Mouse (Mus musculus): ENCODE data around the gene Plpp3. TPM values are rescaled to one million over a fixed set of nuclear protein-coding genes. Genes with fewer than 3 reads are reported as not detected.
A peak's percentile ranks its signal among the peaks of the same experiment; 100 is the strongest.

Gene Plpp3
- polyA plus RNA-seq, 1 experiment from 2014 or later: 46.0 TPM

GRCm38 (mm10) chr4:105254365-105254764 lies 97.2 kb downstream of the Plpp3 start:
- no peak overlapping the region for H3K4me2 ChIP-seq (ENCODE audit: low read depth, low read length)
- H3K4me1 ChIP-seq (ENCODE audit: control insufficient read depth, insufficient read depth, low read length): peaks cover 6% of the 10 kb centered on the region
- 89% methylated on average over 4 of the region's 4 CpGs for WGBS
- H3K36me3 ChIP-seq (ENCODE audit: control insufficient read depth, insufficient read depth, low read length): no peaks in the 10 kb centered on the region
- H3K9me3 ChIP-seq (ENCODE audit: control insufficient read depth, low read length): no peaks in the 10 kb centered on the region
- no peak overlapping the region for H3K27ac ChIP-seq (ENCODE audit: low read length)
- H3K27me3 ChIP-seq (replicated peaks; ENCODE audit: control insufficient read depth, insufficient read depth, low read length): no peaks in the 10 kb centered on the region
- H3K9ac ChIP-seq (ENCODE audit: low read depth, low read length): no peak overlapping the region
- no peak overlapping the region for H3K4me3 ChIP-seq (ENCODE audit: low read length)
- no peak for ATAC-seq

- peak; percentile 91 for ATAC-seq
- Histone ChIP-seq H3K27me3 (replicated peaks; ENCODE audit: control insufficient read depth, insufficient read depth, low read length) (no peaks in the 10 kb centered on the region), H3K9me3 (ENCODE audit: control insufficient read depth, low read length) (no peaks in the 10 kb centered on the region), H3K4me2 (ENCODE audit: low read depth, low read length) (no peak overlapping the region), H3K36me3 (ENCODE audit: control insufficient read depth, insufficient read depth, low read length) (no peaks in the 10 kb centered on the region), H3K27ac (ENCODE audit: low read length) (0 out of 2 replicates have a peak overlapping the region, but pooled peaks have one; percentile 3), H3K4me3 (ENCODE audit: low read length) (no peak overlapping the region), H3K9ac (ENCODE audit: low read depth, low read length) (no peak overlapping the region), H3K4me1 (ENCODE audit: control insufficient read depth, insufficient read depth, low read length) (peaks cover 6% of the 10 kb centered on the region)
- WGBS: 62% methylated on average over 3 of the region's 3 CpGs
These were observed 98.0 kb downstream of the Plpp3 start for GRCm38 (mm10) chr4:105255185-105255584.

GRCm38 (mm10) chr4:105257667-105258560 lies 100.8 kb downstream of the Plpp3 start:
- WGBS: 70% methylated on average over 11 of the region's 11 CpGs
- Histone ChIP-seq H3K4me2 (ENCODE audit: low read depth, low read length) (no peak overlapping the region), H3K4me3 (ENCODE audit: low read length) (no peak overlapping the region), H3K36me3 (ENCODE audit: control insufficient read depth, insufficient read depth, low read length) (no peaks in the 10 kb centered on the region), H3K9ac (ENCODE audit: low read depth, low read length) (no peak overlapping the region), H3K4me1 (ENCODE audit: control insufficient read depth, insufficient read depth, low read length) (peaks cover 6% of the 10 kb centered on the region), H3K9me3 (ENCODE audit: control insufficient read depth, low read length) (no peaks in the 10 kb centered on the region), H3K27me3 (replicated peaks; ENCODE audit: control insufficient read depth, insufficient read depth, low read length) (no peaks in the 10 kb centered on the region), H3K27ac (ENCODE audit: low read length) (no peak overlapping the region)
- ATAC-seq: no peak

GRCm38 (mm10) chr4:105260385-105260784 lies 103.2 kb downstream of the Plpp3 start:
- Histone ChIP-seq H3K4me1 (ENCODE audit: control insufficient read depth, insufficient read depth, low read length) (peaks cover 6% of the 10 kb centered on the region), H3K9ac (ENCODE audit: low read depth, low read length) (no peak overlapping the region), H3K27ac (ENCODE audit: low read length) (peak overlapping the region; percentile 13; the same call in 1 of the 2 replicates), H3K9me3 (ENCODE audit: control insufficient read depth, low read length) (no peaks in the 10 kb centered on the region), H3K4me2 (ENCODE audit: low read depth, low read length) (no peak overlapping the region), H3K36me3 (ENCODE audit: control insufficient read depth, insufficient read depth, low read length) (no peaks in the 10 kb centered on the region), H3K4me3 (ENCODE audit: low read length) (no peak overlapping the region), H3K27me3 (replicated peaks; ENCODE audit: control insufficient read depth, insufficient read depth, low read length) (no peaks in the 10 kb centered on the region)
- 58% methylated on average over 2 of the region's 2 CpGs for whole genome bisulfite sequencing
- no peak for ATAC-seq

GRCm38 (mm10) chr4:105260893-105261769 lies 104.0 kb downstream of the Plpp3 start:
- WGBS: 55% methylated on average over 9 of the region's 9 CpGs

GRCm38 (mm10) chr4:105262358-105262757 lies 105.2 kb downstream of the Plpp3 start:
- no peak for ATAC-seq
- Histone ChIP-seq H3K36me3 (ENCODE audit: control insufficient read depth, insufficient read depth, low read length) (no peaks in the 10 kb centered on the region), H3K9me3 (ENCODE audit: control insufficient read depth, low read length) (no peaks in the 10 kb centered on the region), H3K4me3 (ENCODE audit: low read length) (no peak overlapping the region), H3K4me1 (ENCODE audit: control insufficient read depth, insufficient read depth, low read length) (no peaks in the 10 kb centered on the region), H3K27me3 (replicated peaks; ENCODE audit: control insufficient read depth, insufficient read depth, low read length) (no peaks in the 10 kb centered on the region), H3K4me2 (ENCODE audit: low read depth, low read length) (no peak overlapping the region), H3K27ac (ENCODE audit: low read length) (no peak overlapping the region), H3K9ac (ENCODE audit: low read depth, low read length) (no peak overlapping the region)
- WGBS: 87% methylated on average over 12 of the region's 12 CpGs

More at GRCm38 (mm10) chr4:105260893-105261769, 104.0 kb downstream of the Plpp3 start:
- peak; percentile 75 for ATAC-seq
- no peaks in the 10 kb centered on the region for H3K9me3 ChIP-seq (ENCODE audit: control insufficient read depth, low read length)
- no peaks in the 10 kb centered on the region for H3K36me3 ChIP-seq (ENCODE audit: control insufficient read depth, insufficient read depth, low read length)
- H3K4me1 ChIP-seq (ENCODE audit: control insufficient read depth, insufficient read depth, low read length): peaks cover 3% of the 10 kb centered on the region; the same call in 1 of the 2 replicates
- H3K27ac ChIP-seq (ENCODE audit: low read length): 0 out of 2 replicates have a peak overlapping the region, but pooled peaks have one; percentile 49
- no peak overlapping the region for H3K9ac ChIP-seq (ENCODE audit: low read depth, low read length)
- no peaks in the 10 kb centered on the region for H3K27me3 ChIP-seq (replicated peaks; ENCODE audit: control insufficient read depth, insufficient read depth, low read length)
- no peak overlapping the region for H3K4me3 ChIP-seq (ENCODE audit: low read length)
- H3K4me2 ChIP-seq (ENCODE audit: low read depth, low read length): no peak overlapping the region

- Histone ChIP-seq H3K4me2 (ENCODE audit: low read depth, low read length) (no peak overlapping the region), H3K36me3 (ENCODE audit: control insufficient read depth, insufficient read depth, low read length) (no peaks in the 10 kb centered on the region), H3K27ac (ENCODE audit: low read length) (no peak overlapping the region), H3K4me3 (ENCODE audit: low read length) (no peak overlapping the region), H3K9me3 (ENCODE audit: control insufficient read depth, low read length) (no peaks in the 10 kb centered on the region), H3K4me1 (ENCODE audit: control insufficient read depth, insufficient read depth, low read length) (no peaks in the 10 kb centered on the region), H3K27me3 (replicated peaks; ENCODE audit: control insufficient read depth, insufficient read depth, low read length) (no peaks in the 10 kb centered on the region), H3K9ac (ENCODE audit: low read depth, low read length) (no peak overlapping the region)
- WGBS: 88% methylated on average over 8 of the region's 8 CpGs
- ATAC-seq: no peak
These were observed 106.5 kb downstream of the Plpp3 start for GRCm38 (mm10) chr4:105263600-105263999.

GRCm38 (mm10) chr4:105265041-105265440 lies 107.9 kb downstream of the Plpp3 start:
- 85% methylated on average over 8 of the region's 8 CpGs for WGBS
- ATAC-seq: no peak

GRCm38 (mm10) chr4:105265678-105266077 lies 108.5 kb downstream of the Plpp3 start:
- no peak overlapping the region for H3K9ac ChIP-seq (ENCODE audit: low read depth, low read length)
- no peaks in the 10 kb centered on the region for H3K36me3 ChIP-seq (ENCODE audit: control insufficient read depth, insufficient read depth, low read length)
- no peak overlapping the region for H3K4me3 ChIP-seq (ENCODE audit: low read length)
- ATAC-seq: no peak
- H3K27me3 ChIP-seq (replicated peaks; ENCODE audit: control insufficient read depth, insufficient read depth, low read length): no peaks in the 10 kb centered on the region
- H3K4me2 ChIP-seq (ENCODE audit: low read depth, low read length): no peak overlapping the region
- no peak overlapping the region for H3K27ac ChIP-seq (ENCODE audit: low read length)
- no peaks in the 10 kb centered on the region for H3K9me3 ChIP-seq (ENCODE audit: control insufficient read depth, low read length)
- no peaks in the 10 kb centered on the region for H3K4me1 ChIP-seq (ENCODE audit: control insufficient read depth, insufficient read depth, low read length)
- 78% methylated on average over 4 of the region's 4 CpGs for WGBS

More at GRCm38 (mm10) chr4:105265041-105265440, 107.9 kb downstream of the Plpp3 start:
- H3K4me1 ChIP-seq (ENCODE audit: control insufficient read depth, insufficient read depth, low read length): no peaks in the 10 kb centered on the region
- H3K9ac ChIP-seq (ENCODE audit: low read depth, low read length): no peak overlapping the region
- no peaks in the 10 kb centered on the region for H3K9me3 ChIP-seq (ENCODE audit: control insufficient read depth, low read length)
- H3K4me3 ChIP-seq (ENCODE audit: low read length): no peak overlapping the region
- no peaks in the 10 kb centered on the region for H3K27me3 ChIP-seq (replicated peaks; ENCODE audit: control insufficient read depth, insufficient read depth, low read length)
- H3K27ac ChIP-seq (ENCODE audit: low read length): no peak overlapping the region
- no peak overlapping the region for H3K4me2 ChIP-seq (ENCODE audit: low read depth, low read length)
- no peaks in the 10 kb centered on the region for H3K36me3 ChIP-seq (ENCODE audit: control insufficient read depth, insufficient read depth, low read length)
